Comparison of ENCODE assay signal across 12 mouse cellular contexts in the genomic region with DNA sequence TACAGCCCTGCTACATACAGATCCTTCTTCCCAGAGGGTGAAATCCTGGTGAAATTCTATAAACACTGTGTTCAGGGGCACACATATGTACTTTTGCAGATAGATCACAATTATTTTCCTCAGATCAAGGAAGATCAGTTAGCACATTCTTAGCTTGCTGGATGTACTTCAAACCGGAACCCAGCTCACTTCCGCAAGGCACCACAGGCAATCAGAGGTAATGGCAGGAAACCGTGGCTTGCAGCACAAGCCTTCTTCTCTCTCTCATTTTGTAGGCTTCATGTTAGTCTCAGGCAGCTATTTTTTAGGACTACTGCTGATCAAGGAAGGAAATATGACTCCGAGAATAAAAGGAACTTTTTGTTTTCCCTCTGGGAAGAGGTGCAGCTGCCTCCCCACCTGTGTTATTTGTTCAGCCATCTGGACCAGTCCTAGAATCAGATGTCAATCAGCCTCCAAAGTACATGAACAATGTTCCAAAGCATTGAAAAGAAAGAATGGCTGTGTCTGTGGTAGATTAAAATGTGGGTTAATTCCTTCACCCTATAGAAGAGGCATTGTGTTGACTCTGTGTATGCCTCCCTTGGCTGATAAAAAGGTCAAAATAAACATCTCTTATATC.
DNase-seq lines count a peak whose midpoint lies in the region; ATAC-seq and TF ChIP-seq lines count a peak whose summit lies in the region.
"Had no signal": no experiment of that assay in that cellular context is flagged by ENCODE, and none has a peak within 500 bp of the region (broad histone marks: within the 10 kb centered on the region; RNA-seq: fewer than 3 reads in every experiment).

No protein-coding gene starts in this region.

- WGBS in forebrain, postnatal 0 days = 48% methylated on average over 4 of the region's 4 CpGs
- 40% methylated on average over 4 of the region's 4 CpGs for WGBS in limb, embryonic 13.5 days

- 0 out of 2 replicates have a peak, but pooled peaks cover 7% of the 10 kb centered on the region for H3K4me1 ChIP-seq in forebrain, postnatal 0 days (ENCODE audit: insufficient read depth)
- H3K4me1 ChIP-seq in limb, embryonic 13.5 days = peaks cover 16% of the 10 kb centered on the region
- H3K4me1 ChIP-seq: liver, embryonic 13.5 days; neural tube, embryonic 12.5 days had no signal

- no peaks in the 10 kb centered on the region for H3K36me3 ChIP-seq in forebrain, postnatal 0 days (ENCODE audit: insufficient read depth)
- no peaks in the 10 kb centered on the region for H3K36me3 ChIP-seq in limb, embryonic 13.5 days
- H3K36me3 ChIP-seq: heart, embryonic 13.5 days; liver, embryonic 13.5 days; neural tube, embryonic 12.5 days had no signal

- peak; percentile 34; the same call in 1 of the 2 replicates for ATAC-seq in forebrain, postnatal 0 days
- ATAC-seq in limb, embryonic 13.5 days (ENCODE audit: low FRiP score, low read depth) = peak; percentile 54; the same call in 1 of the 2 replicates

- no peak for TF ChIP-seq CTCF in forebrain, postnatal 0 days (IDR thresholded peaks at IDR 0.05; ENCODE audit: low read depth)

- H3K9ac ChIP-seq in forebrain, postnatal 0 days = no peak overlapping the region
- H3K9ac ChIP-seq in limb, embryonic 13.5 days = no peak overlapping the region
- H3K9ac ChIP-seq: heart, embryonic 13.5 days; liver, embryonic 13.5 days; neural tube, embryonic 12.5 days had no signal

- no peaks in the 10 kb centered on the region for H3K9me3 ChIP-seq in forebrain, postnatal 0 days (ENCODE audit: low read length)
- no peaks in the 10 kb centered on the region for H3K9me3 ChIP-seq in limb, embryonic 13.5 days
- H3K9me3 ChIP-seq: heart, embryonic 13.5 days; liver, embryonic 13.5 days; neural tube, embryonic 12.5 days had no signal

- no peak overlapping the region for H3K4me2 ChIP-seq in forebrain, postnatal 0 days (ENCODE audit: low read depth)
- no peak overlapping the region for H3K4me2 ChIP-seq in limb, embryonic 13.5 days (replicated peaks)
- H3K4me2 ChIP-seq: heart, embryonic 13.5 days; liver, embryonic 13.5 days; neural tube, embryonic 12.5 days had no signal

- H3K27me3 ChIP-seq in forebrain, postnatal 0 days (ENCODE audit: insufficient read depth, low read length) = no peaks in the 10 kb centered on the region
- no peaks in the 10 kb centered on the region for H3K27me3 ChIP-seq in limb, embryonic 13.5 days
- H3K27me3 ChIP-seq: heart, embryonic 13.5 days; liver, embryonic 13.5 days; neural tube, embryonic 12.5 days had no signal

- H3K4me3 ChIP-seq in forebrain, postnatal 0 days (ENCODE audit: low read depth, low read length) = no peak overlapping the region
- H3K4me3 ChIP-seq in limb, embryonic 13.5 days = no peak overlapping the region
- H3K4me3 ChIP-seq: heart, embryonic 13.5 days; liver, embryonic 13.5 days; neural tube, embryonic 12.5 days had no signal

- H3K27ac ChIP-seq in forebrain, postnatal 0 days (ENCODE audit: low read depth, low read length) = 0 out of 2 replicates have a peak overlapping the region, but pooled peaks have one; percentile 42
- H3K27ac ChIP-seq in limb, embryonic 13.5 days = no peak overlapping the region
- H3K27ac ChIP-seq: heart, embryonic 13.5 days; liver, embryonic 13.5 days; neural tube, embryonic 12.5 days had no signal

- intact Hi-C loops in left cerebral cortex, postnatal 25 days (cut with DNase I) = loop anchor here (2.0 to 5.0 kb wide), 2 partner anchors 31 to 34 kb away; no protein-coding TSS in a partner anchor

- DNase-seq in cerebellum, adult 11-12 months = peak; percentile 13
- no peak for DNase-seq in cerebellum, postnatal 4 days (ENCODE audit: low spot score in 2 of 2)
- peak; percentile 17 to 20 for DNase-seq in left cerebral cortex, postnatal 25 days (ENCODE audit: low spot score in 2 of 2)
- no peak for DNase-seq in left cerebral cortex, adult 11 months (ENCODE audit: low spot score)
- peak; percentile 26 for DNase-seq in forebrain, postnatal 0 days
- DNase-seq in adrenal gland, postnatal 25 days = no peak
- DNase-seq in adrenal gland, adult 18-20 months (ENCODE audit: low spot score in 2 of 2) = no peak
- DNase-seq: gastrocnemius, postnatal 10 days; liver, embryonic 13.5 days had no signal

Comparison
In these comparisons a context has a peak if more than half of its experiments do, and no peak if none do; other contexts are left out.
1. DNase-seq: peak in cerebellum, adult 11-12 months (single experiment), left cerebral cortex, postnatal 25 days (2 of 2) and forebrain, postnatal 0 days (single experiment); none in cerebellum, postnatal 4 days (0 of 2), left cerebral cortex, adult 11 months (single experiment), adrenal gland, postnatal 25 days (single experiment) and adrenal gland, adult 18-20 months (0 of 2).